Mouse (Mus musculus) midbrain, embryonic 12.5 days (tissue): ENCODE results near the gene Atp6v1f. TPM values are rescaled to one million over a fixed set of nuclear protein-coding genes. Genes with fewer than 3 reads are reported as not detected.

Source experiments
- ATAC-seq: fragments of 200-750 bp; cut with Nextera tagmentation; 2 replicates; pipeline ENCODE4 v1.8.0; 2017; ENCODE audit warnings: low read depth, moderate TSS enrichment, moderate library complexity; ENCODE audit not compliant: low FRiP score
- H3K27ac ChIP-seq: fragments of 300-500 bp; sonication (generic); replicated peaks from 2 replicates; pipeline ENCODE4 v1.5.1; 2016; ENCODE audit warnings: mild to moderate bottlenecking
- H3K27me3 ChIP-seq: fragments of 300-500 bp; sonication (generic); 2 replicates; pipeline ENCODE4 v1.6.1; 2016; ENCODE audit warnings: mild to moderate bottlenecking
- H3K36me3 ChIP-seq: fragments of 300-500 bp; sonication (generic); 2 replicates; pipeline ENCODE4 v1.6.1; 2016
- H3K4me1 ChIP-seq: fragments of 300-500 bp; sonication (generic); 2 replicates; pipeline ENCODE4 v1.6.1; 2016
- H3K4me2 ChIP-seq: fragments of 300-500 bp; sonication (generic); replicated peaks from 2 replicates; pipeline ENCODE4 v1.6.1; 2016; ENCODE audit warnings: mild to moderate bottlenecking, moderate library complexity
- H3K4me3 ChIP-seq: fragments of 300-500 bp; sonication (generic); 2 replicates; pipeline ENCODE4 v1.5.1; 2016; ENCODE audit warnings: mild to moderate bottlenecking
- H3K9ac ChIP-seq: fragments of 300-500 bp; sonication (generic); replicated peaks from 2 replicates; pipeline ENCODE4 v1.6.1; 2016; ENCODE audit warnings: mild to moderate bottlenecking, moderate library complexity
- H3K9me3 ChIP-seq: fragments of 300-500 bp; sonication (generic); 2 replicates; pipeline ENCODE4 v1.6.1; 2016; ENCODE audit warnings: mild to moderate bottlenecking
- WGBS: fragments of 180-500 bp; shearing (Covaris S2); methylation state at CpG from one replicate; pipeline ENCODE4 v1.1.7; 2016; 5-methylcytosine and 5-hydroxymethylcytosine counted together
- polyA plus RNA-seq: library from polyadenylated mRNA; unstranded; fragments of >200 nt; fragmentation: Nextera tagmentation; extraction: Ambion mirVana; gene quantifications from 2 replicates; pipeline ENCODE4 v1.2.1, GENCODE M21; 2016

The Atp6v1f gene
- polyA plus RNA-seq, 1 experiment from 2014 or later = 211 TPM

DNA sequence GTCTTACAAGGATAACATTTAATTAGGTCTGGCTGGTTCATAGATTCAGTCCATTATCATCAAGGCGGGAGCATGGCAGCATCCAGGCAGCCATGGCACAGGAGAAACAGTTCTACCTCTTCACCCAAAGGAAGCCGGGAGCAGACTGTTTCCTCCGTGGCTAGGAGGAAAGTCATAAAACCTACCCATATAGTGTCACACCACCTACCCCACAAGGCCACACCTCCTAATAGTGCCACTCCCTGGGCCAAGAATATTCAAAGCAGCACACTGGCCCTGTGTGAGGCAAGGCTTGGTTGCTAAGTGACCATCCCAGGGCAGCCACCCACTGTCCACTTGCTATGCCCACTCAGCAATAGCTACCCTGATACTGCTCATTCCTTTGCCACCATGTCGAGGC lies 3.6 kb downstream of the Atp6v1f start, which contains the start of gene Atp6v1fnb:
Gene Atp6v1fnb (plus strand): TSS at position 301 of the 400 bp plus-strand sequence.
- no peak within 1 kb of the TSS for H3K4me3 ChIP-seq
- H3K4me2 ChIP-seq = no peak within 1 kb of the TSS
- no peak within 1 kb of the TSS for H3K9ac ChIP-seq
- H3K36me3 ChIP-seq = peaks cover 25% of the 10 kb centered on the region
- peaks cover 12% of the 10 kb centered on the region for H3K4me1 ChIP-seq
- peaks cover 25% of the 10 kb centered on the region for H3K27me3 ChIP-seq
- no peaks in the 10 kb centered on the region for H3K9me3 ChIP-seq
- H3K27ac ChIP-seq = no peak within 1 kb of the TSS
- WGBS = 92% methylated on average over 4 of the region's 4 CpGs
- ATAC-seq = no peak

DNA sequence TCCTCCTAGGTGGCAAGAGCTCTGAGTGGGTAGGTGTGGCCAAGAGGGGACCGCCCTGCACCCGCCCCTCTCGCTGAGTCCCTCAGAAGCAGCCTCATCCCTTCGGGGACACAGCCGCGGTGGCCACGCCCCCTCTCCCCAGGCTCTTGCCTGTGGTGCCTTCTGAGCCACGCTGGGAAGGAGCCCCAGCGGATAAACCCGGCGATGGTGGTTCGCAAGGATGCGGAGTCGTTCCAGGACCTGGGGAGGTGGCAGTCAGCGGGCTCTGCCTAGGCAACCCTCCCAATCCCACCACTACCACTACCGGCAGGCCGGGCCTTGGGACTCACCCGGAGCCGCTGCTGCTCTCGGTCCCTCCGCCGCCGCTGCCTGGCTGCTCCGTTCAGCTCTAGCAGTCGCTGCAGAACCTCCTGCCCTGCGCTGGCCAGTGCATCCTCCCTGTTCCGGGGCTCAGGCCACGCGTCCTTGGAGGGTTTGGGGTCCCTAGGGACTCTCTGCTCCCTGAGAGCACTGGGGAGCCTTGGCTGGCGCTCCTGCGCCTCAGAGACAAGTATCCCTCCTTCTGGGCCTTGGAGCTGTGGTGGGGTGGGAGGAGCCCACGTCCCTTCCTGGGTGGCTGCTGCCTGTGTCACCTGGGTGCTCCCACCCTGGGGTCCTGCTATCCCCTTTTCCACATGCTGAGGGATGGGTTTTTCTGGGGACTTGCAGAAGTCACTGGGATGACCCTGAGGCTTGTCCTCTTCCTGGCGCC lies 6.6 kb downstream of the Atp6v1f start:
- Histone ChIP-seq H3K27me3 (peaks cover 38% of the 10 kb centered on the region), H3K4me2 (peak overlapping the region; percentile 59), H3K9ac (peak overlapping the region; percentile 53), H3K27ac (no peak overlapping the region), H3K36me3 (peaks cover 25% of the 10 kb centered on the region), H3K9me3 (no peaks in the 10 kb centered on the region), H3K4me3 (peak overlapping the region; percentile 40), H3K4me1 (peaks cover under 1% of the 10 kb centered on the region)
- peak; percentile 92 for ATAC-seq
- 3% methylated on average over 30 of the region's 33 CpGs for WGBS

DNA sequence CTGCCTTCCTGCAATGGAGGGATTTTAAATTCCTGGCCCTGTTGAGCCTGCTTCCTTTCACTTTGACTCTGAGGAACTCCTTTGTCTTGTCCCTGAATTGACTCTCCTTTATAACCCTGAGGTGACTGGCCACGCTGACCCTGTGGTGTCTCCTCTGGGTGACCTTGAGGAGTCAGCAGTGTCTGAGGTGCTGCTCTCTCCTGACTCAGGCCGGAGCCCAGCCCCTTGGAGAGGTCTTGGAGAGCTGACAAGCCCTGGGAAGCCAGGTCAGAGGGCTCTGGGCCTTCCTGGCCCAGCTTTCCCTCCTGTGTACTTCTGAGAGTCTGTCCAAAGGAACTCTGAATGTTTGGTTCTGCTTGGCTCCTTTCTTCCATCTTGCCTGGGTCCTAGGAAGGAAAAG lies 7.2 kb downstream of the Atp6v1f start:
- WGBS = 61% methylated on average over 2 of the region's 2 CpGs
- Histone ChIP-seq H3K4me2 (no peak overlapping the region), H3K27me3 (peaks cover 38% of the 10 kb centered on the region), H3K4me1 (no peaks in the 10 kb centered on the region; the same call in 1 of the 2 replicates), H3K4me3 (no peak overlapping the region), H3K9ac (no peak overlapping the region), H3K27ac (no peak overlapping the region), H3K36me3 (peaks cover 24% of the 10 kb centered on the region), H3K9me3 (no peaks in the 10 kb centered on the region)
- ATAC-seq = no peak

DNA sequence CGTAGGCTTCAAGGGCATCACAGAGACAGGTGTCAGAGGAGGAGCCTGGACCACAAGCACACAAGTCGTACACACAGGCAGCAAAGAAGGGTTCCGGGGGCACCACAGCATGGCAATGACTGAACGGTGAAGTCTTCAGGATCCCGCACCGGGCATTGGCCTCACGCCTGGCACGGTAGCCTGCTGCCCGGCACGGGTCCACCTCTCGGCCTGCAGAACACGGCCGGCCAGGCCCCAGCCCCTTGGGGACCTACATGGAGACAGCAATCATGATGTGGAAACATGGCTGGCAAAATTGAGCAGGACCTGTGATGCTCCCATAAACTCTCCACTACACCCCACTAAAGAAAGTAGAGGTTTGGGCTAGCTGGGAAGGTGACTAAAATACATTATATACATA lies 15.2 kb downstream of the Atp6v1f start:
- Histone ChIP-seq H3K36me3 (no peaks in the 10 kb centered on the region), H3K9me3 (no peaks in the 10 kb centered on the region)
- ATAC-seq = no peak

DNA sequence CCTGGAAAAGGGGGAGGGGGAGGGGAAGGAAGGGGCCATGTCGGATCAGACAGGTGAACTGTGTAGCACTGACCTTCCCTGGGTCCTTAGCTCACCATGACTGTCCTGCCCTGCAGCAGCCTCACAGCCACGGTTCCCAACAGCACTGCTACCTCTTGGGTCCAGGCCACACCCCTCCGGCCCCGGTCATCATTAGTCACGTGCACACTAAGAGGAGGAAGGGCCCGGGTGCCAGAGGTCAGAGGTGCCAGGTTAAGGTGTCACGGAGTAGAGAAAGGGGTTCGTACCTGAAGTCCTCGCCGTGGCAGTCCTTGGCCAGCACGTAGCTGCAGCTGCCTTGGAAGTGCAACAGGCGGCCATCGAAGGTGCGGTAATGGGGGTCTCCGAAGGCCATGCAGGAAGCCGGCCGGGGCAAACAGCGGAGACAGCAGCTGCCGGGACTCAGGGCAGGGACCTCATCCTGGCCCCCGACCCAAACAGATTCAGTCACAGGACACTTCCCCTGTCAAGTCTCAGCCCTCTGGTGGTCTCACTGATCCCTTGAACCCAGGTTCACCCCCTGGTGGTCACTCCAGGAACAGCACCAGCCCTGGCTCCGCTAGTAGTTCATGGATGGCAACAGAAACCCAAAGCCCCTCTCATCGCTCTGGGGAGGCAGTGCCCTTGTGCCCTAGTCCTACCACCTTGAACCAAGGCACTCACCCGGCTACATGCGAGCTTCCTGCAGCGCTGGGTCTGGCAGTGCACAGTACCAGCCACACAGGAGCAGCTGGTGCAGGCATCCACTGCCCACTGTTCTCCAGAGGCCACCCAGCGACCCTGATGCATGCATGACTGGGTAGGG lies 17.4 kb downstream of the Atp6v1f start:
- H3K4me3 ChIP-seq = peak overlapping the region; percentile 32
- peak overlapping the region; percentile 39; the same call in 1 of the 2 replicates for H3K9ac ChIP-seq
- peak; percentile 63 for ATAC-seq
- no peaks in the 10 kb centered on the region for H3K36me3 ChIP-seq
- H3K27ac ChIP-seq = no peak overlapping the region
- H3K4me2 ChIP-seq = peak overlapping the region; percentile 63
- no peaks in the 10 kb centered on the region for H3K9me3 ChIP-seq
- peaks cover 9% of the 10 kb centered on the region for H3K4me1 ChIP-seq
- H3K27me3 ChIP-seq = peaks cover 35% of the 10 kb centered on the region
- WGBS = 6% methylated on average over 26 of the region's 26 CpGs

More for the DNA sequence above, 15.2 kb downstream of the Atp6v1f start:
- peaks cover 37% of the 10 kb centered on the region for H3K27me3 ChIP-seq
- H3K4me2 ChIP-seq = no peak overlapping the region
- H3K27ac ChIP-seq = no peak overlapping the region
- no peak overlapping the region for H3K4me3 ChIP-seq
- 94% methylated on average over 13 of the region's 13 CpGs for WGBS
- no peak overlapping the region for H3K9ac ChIP-seq
- peaks cover 9% of the 10 kb centered on the region for H3K4me1 ChIP-seq

DNA sequence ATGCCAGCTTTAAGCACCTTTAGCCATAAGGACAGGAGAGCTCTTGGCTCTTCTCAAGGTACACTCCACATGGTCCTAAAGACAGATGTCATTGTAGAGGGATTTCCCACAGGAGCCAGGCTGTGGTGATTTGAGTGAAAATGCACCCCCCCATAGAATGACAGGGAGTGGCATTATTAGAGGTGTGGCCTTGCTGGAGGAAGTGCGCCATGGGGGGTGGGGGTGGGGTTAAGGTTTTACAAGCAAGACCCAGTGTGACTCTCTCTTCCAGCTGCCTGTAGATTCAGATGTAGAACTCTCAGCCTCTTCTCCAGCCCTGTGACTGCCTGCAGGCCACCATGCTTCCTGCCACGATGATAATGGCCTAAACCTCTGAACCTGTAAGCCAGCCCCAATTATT lies 18.4 kb downstream of the Atp6v1f start:
- Histone ChIP-seq H3K27me3 (peaks cover 40% of the 10 kb centered on the region), H3K27ac (no peak overlapping the region), H3K4me1 (peaks cover 9% of the 10 kb centered on the region), H3K4me3 (no peak overlapping the region), H3K9me3 (no peaks in the 10 kb centered on the region), H3K36me3 (no peaks in the 10 kb centered on the region), H3K4me2 (no peak overlapping the region), H3K9ac (no peak overlapping the region)
- 44% methylated on average over 2 of the region's 2 CpGs for WGBS
- ATAC-seq = no peak

GRCm38 (mm10) chr6:29494101-29494500 lies 26.6 kb downstream of the Atp6v1f start:
- H3K36me3 ChIP-seq = no peaks in the 10 kb centered on the region
- peaks cover 53% of the 10 kb centered on the region for H3K27me3 ChIP-seq
- no peaks in the 10 kb centered on the region for H3K9me3 ChIP-seq
- no peak overlapping the region for H3K4me2 ChIP-seq
- H3K27ac ChIP-seq = no peak overlapping the region
- WGBS = 83% methylated on average over 4 of the region's 4 CpGs
- peaks cover 4% of the 10 kb centered on the region for H3K4me1 ChIP-seq
- ATAC-seq = no peak
- H3K4me3 ChIP-seq = no peak overlapping the region
- no peak overlapping the region for H3K9ac ChIP-seq

- Histone ChIP-seq H3K4me1 (peaks cover 4% of the 10 kb centered on the region), H3K4me2 (peak overlapping the region; percentile 28), H3K27me3 (peaks cover 49% of the 10 kb centered on the region), H3K27ac (no peak overlapping the region), H3K4me3 (0 out of 2 replicates have a peak overlapping the region, but pooled peaks have one; percentile 10), H3K36me3 (no peaks in the 10 kb centered on the region), H3K9ac (no peak overlapping the region), H3K9me3 (no peaks in the 10 kb centered on the region)
- no peak for ATAC-seq
- 14% methylated on average over 25 of the region's 25 CpGs for WGBS
These were observed 28.8 kb downstream of the Atp6v1f start for GRCm38 (mm10) chr6:29496270-29496669.

DNA sequence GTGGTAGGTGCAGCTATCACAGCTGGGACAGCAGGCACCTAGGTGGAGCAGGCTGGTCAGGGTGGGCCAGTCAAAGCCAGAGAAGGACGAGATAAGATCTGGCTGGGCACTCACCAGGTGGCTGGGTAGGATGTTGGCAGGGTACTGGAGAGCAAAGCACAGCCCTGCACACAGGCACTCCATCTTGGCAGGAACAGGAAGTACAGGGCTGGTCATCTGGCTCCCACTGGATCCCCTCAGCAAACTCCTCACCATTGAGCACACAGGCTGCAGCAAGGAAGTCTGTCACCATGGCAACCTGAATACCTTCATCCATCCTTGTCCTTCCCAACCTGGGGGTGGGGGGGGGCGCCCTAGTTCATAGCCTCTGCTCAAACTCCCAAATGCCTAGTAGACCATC lies 30.3 kb downstream of the Atp6v1f start:
- Histone ChIP-seq H3K4me2 (no peak overlapping the region), H3K36me3 (no peaks in the 10 kb centered on the region), H3K9ac (no peak overlapping the region), H3K4me1 (peaks cover 4% of the 10 kb centered on the region), H3K4me3 (no peak overlapping the region), H3K27me3 (peaks cover 42% of the 10 kb centered on the region), H3K9me3 (no peaks in the 10 kb centered on the region), H3K27ac (no peak overlapping the region)
- WGBS = 30% methylated on average over 2 of the region's 2 CpGs
- no peak for ATAC-seq

DNA sequence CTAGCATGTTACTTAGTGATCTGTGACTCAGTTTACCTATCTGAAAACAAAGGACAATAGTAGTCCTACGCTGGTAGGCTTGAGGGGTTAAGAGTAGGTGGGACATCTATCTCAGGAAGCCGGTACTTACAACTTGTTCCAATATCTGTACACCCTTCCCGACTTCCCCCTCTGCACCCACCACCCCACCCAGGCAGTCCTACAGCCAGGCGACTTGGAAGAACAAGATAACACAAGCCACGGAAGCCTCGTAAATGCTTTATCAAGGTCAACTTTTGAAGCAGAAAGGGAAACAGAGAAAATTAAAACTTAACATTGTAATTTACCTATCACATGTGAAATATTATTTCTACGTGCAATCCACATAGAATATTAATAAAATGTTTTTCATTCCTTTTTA lies 32.7 kb downstream of the Atp6v1f start:
- peaks cover 46% of the 10 kb centered on the region for H3K27me3 ChIP-seq
- H3K9me3 ChIP-seq = no peaks in the 10 kb centered on the region
- H3K36me3 ChIP-seq = no peaks in the 10 kb centered on the region
- H3K4me1 ChIP-seq = peaks cover 4% of the 10 kb centered on the region
- no peak overlapping the region for H3K4me3 ChIP-seq
- no peak for ATAC-seq
- no peak overlapping the region for H3K9ac ChIP-seq
- WGBS = 95% methylated on average over 7 of the region's 7 CpGs
- no peak overlapping the region for H3K27ac ChIP-seq
- H3K4me2 ChIP-seq = no peak overlapping the region

DNA sequence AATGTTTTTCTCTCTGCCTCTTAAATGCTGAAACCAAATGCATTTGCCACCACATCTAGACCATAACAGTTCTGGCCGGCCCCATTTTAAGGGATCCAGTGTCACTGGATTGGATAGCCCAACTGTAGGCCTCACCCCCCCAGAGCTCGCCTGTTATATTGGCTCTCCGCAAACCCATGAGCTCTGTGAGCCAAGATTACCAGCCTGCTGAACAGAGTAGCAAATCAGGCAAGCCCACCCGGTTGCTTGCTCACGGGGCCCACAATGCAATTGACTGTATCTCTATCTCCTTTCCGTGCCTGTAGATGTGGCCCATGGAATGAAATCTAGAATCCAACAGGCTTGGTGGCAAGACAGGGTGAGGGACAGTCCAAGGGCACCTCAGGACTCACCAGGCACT lies 33.3 kb downstream of the Atp6v1f start:
- Histone ChIP-seq H3K4me1 (peaks cover 4% of the 10 kb centered on the region), H3K4me3 (no peak overlapping the region), H3K9me3 (no peaks in the 10 kb centered on the region), H3K27me3 (peaks cover 46% of the 10 kb centered on the region), H3K27ac (no peak overlapping the region), H3K36me3 (no peaks in the 10 kb centered on the region), H3K4me2 (no peak overlapping the region), H3K9ac (no peak overlapping the region)
- no peak for ATAC-seq
- 88% methylated on average over 6 of the region's 6 CpGs for WGBS

DNA sequence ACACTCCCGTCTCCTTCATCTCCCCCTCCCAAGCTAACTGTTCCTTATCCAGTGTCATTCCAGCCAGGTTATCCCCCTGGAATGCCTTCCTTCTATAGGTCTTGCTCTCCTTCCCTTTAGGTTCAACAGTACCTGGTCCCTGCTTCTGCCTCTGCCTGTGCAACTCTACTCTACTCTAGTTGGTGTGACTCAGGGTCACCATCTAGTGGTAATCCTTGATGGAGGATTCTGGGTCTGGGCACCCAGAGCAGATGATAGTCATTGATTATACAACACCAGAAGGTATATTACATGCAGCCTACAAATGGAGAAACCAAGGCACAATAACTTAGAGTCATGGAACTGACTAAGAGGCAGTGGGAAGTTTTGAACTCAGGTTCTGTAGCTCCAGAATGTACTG lies 34.1 kb downstream of the Atp6v1f start:
- 87% methylated on average over 1 of the region's 1 CpGs for WGBS
- Histone ChIP-seq H3K4me3 (no peak overlapping the region), H3K4me1 (no peaks in the 10 kb centered on the region), H3K27ac (no peak overlapping the region), H3K9ac (no peak overlapping the region), H3K9me3 (no peaks in the 10 kb centered on the region), H3K27me3 (peaks cover 46% of the 10 kb centered on the region), H3K4me2 (no peak overlapping the region), H3K36me3 (no peaks in the 10 kb centered on the region)
- no peak for ATAC-seq
